Mouse (Mus musculus) Patski (cell line): ENCODE results near the gene Igfl3. TPM values are rescaled to one million over a fixed set of nuclear protein-coding genes. Genes with fewer than 3 reads are reported as not detected.

Experiments
- ATAC-seq: fragments of 100-300 bp; one replicate; pipeline ENCODE4 v1.8.0; 2021
- CTCF ChIA-PET: fragments of 350-600 bp; sonication (Branson Sonifier 250); formaldehyde crosslinking; loops from one replicate; lab custom pipeline; 2022; ENCODE audit warnings: inconsistent platforms; lab: Charles Lee
- POLR2A ChIA-PET: fragments of 350-600 bp; sonication (Branson Sonifier 250); formaldehyde crosslinking; loops from one replicate; lab custom pipeline; 2022; ENCODE audit warnings: antibody characterized with exemption, inconsistent platforms; lab: Charles Lee
- DNase-seq: peaks from one replicate; pipeline ENCODE4 v3.0.0-alpha.2; 2011; ENCODE audit warnings: low read depth, low spot score
- H3K27me3 ChIP-seq: fragments of 371-371 bp; one replicate; pipeline ENCODE4 v1.5.1; 2021
- CTCF ChIP-seq: fragments of 100-300 bp; IDR thresholded peaks from one replicate; pipeline ENCODE4 v1.5.1; 2021
- in situ Hi-C: fragments of 300-500 bp; cut with MboI; formaldehyde crosslinking; loops from 3 replicates; pipeline ENCODE4 v1.11.1; 2018; ENCODE audit warnings: low pct_unique_long_range_greater_than_20kb, mixed read lengths
- polyA plus RNA-seq: library from polyadenylated mRNA; unstranded; gene quantifications from one replicate; pipeline ENCODE4 v1.2.3, GENCODE M21; 2021

Gene Igfl3
- not detected for polyA plus RNA-seq

GRCm38 (mm10) chr7:18176194-18176593 is at the start of gene Igfl3:
Igfl3 (plus strand) TSS chr7:18176494.
- no peak for ATAC-seq
- ChIA-PET CTCF (no interaction called here), POLR2A (no interaction called here)
- DNase-seq = no peak
- TF ChIP-seq CTCF = no peak
- H3K27me3 ChIP-seq = no peaks in the 10 kb centered on the region
- in situ Hi-C loops = no loop called here

DNA sequence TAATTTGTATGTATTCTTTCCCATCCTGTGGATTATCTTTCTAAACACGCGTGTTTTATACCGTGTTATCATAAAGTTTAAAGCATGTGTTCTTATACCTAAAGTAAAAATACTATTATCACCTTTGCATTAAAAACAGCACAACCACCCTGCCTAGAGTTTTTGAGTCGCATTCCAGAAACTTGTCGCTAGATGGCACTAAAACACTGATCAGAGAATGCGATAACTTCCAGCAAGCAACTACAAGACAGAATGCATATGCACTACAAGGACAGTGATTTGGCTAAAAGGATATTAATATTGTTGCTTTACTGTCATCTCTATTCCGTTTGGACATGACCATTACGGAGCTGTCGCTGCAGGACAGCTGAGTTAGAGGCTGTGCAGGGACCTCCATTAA is 34.6 kb downstream of the Igfl3 start:
- no peak for DNase-seq
- in situ Hi-C loops = loop anchor here (10.0 to 25.0 kb wide), 3 partner anchors 251 to 651 kb away; partner anchors contain the start of genes Pglyrp1 and Psg20
- ATAC-seq = no peak
- ChIA-PET CTCF (no interaction called here), POLR2A (no interaction called here)
- peak; percentile 65 for TF ChIP-seq CTCF
- H3K27me3 ChIP-seq = no peaks in the 10 kb centered on the region

DNA sequence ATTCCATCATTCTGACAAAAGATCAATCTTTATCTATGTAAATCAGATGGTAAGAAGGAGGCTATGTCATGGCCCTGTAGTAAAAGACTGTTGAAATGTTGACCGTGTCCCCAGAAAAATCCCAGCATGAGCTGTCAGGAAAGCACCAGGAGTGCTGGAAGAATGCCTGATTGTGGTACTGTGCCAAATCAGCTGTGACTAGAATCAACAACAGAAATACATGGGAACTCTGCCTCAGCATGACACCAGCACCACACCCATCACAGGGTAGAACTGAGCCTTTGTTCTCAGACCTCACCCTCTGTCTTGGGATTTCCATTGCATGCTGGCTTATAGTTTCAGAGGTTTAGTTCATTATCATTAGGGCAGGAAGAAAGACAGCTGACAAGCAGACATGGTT is 38.4 kb downstream of the Igfl3 start:
- no peak for DNase-seq
- TF ChIP-seq CTCF = no peak
- in situ Hi-C loops = loop anchor here (10.0 to 25.0 kb wide), 3 partner anchors 248 to 648 kb away; partner anchors contain the start of genes Pglyrp1 and Psg20
- CTCF ChIA-PET = no interaction called here
- no peak for ATAC-seq
- POLR2A ChIA-PET = no interaction called here
- no peaks in the 10 kb centered on the region for H3K27me3 ChIP-seq

Other genes starting within 250 kb of the Igfl3 start
- gene Ceacam11, start 204.4 kb upstream of the Igfl3 start, polyA plus RNA-seq = not detected
- gene Ceacam13, start 166.6 kb upstream of the Igfl3 start, polyA plus RNA-seq = not detected
- not detected for gene Ceacam12, start 110.6 kb upstream of the Igfl3 start, polyA plus RNA-seq
- gene Mill1, start 68.9 kb downstream of the Igfl3 start, polyA plus RNA-seq = not detected
- not detected for gene Psg18, start 178.5 kb downstream of the Igfl3 start, polyA plus RNA-seq